Mouse (Mus musculus) limb, embryonic 11.5 days (tissue): ENCODE results near the gene Gm13057. TPM values are rescaled to one million over a fixed set of nuclear protein-coding genes. Genes with fewer than 3 reads are reported as not detected.
"Not testable (repeated sequence)": the region's sequence is repeated elsewhere in the genome, so short reads cannot be mapped to it uniquely, and the experiment has no call there.

Experiments used
- ATAC-seq: fragments of 200-750 bp; cut with Nextera tagmentation; 2 replicates; pipeline ENCODE4 v1.8.0; 2017; ENCODE audit warnings: low read depth; ENCODE audit not compliant: insufficient number of reproducible peaks, low FRiP score, low TSS enrichment
- DNase-seq: peaks from one replicate; pipeline ENCODE4 v3.0.0-alpha.2; 2015; ENCODE audit warnings: low spot score
- H3K27ac ChIP-seq: fragments of 300-500 bp; sonication (generic); replicated peaks from 2 replicates; pipeline ENCODE4 v1.5.1; 2014; ENCODE audit warnings: low read depth, mild to moderate bottlenecking, low read length
- H3K27me3 ChIP-seq: fragments of 300-500 bp; sonication (generic); 2 replicates; pipeline ENCODE4 v1.6.1; 2014; ENCODE audit warnings: mild to moderate bottlenecking, low read length, mixed read lengths; ENCODE audit not compliant: control insufficient read depth, insufficient read depth
- H3K36me3 ChIP-seq: fragments of 300-500 bp; sonication (generic); 2 replicates; pipeline ENCODE4 v1.6.1; 2014; ENCODE audit warnings: mild to moderate bottlenecking, low read length, moderate library complexity, mixed read lengths; ENCODE audit not compliant: control insufficient read depth, insufficient read depth
- H3K4me1 ChIP-seq: fragments of 300-500 bp; sonication (generic); 2 replicates; pipeline ENCODE4 v1.6.1; 2014; ENCODE audit warnings: low read length, mixed read lengths; ENCODE audit not compliant: control insufficient read depth, insufficient read depth
- H3K4me2 ChIP-seq: fragments of 300-500 bp; sonication (generic); 2 replicates; pipeline ENCODE4 v1.6.1; 2014; ENCODE audit warnings: low read depth, mild to moderate bottlenecking, moderate library complexity; ENCODE audit not compliant: severe bottlenecking
- H3K4me3 ChIP-seq: fragments of 300-500 bp; sonication (generic); 2 replicates; pipeline ENCODE4 v1.5.1; 2014; ENCODE audit warnings: low read depth, low read length
- H3K9ac ChIP-seq: fragments of 300-500 bp; sonication (generic); 2 replicates; pipeline ENCODE4 v1.6.1; 2014; ENCODE audit warnings: mild to moderate bottlenecking, low read length
- H3K9me3 ChIP-seq: fragments of 300-500 bp; sonication (generic); 2 replicates; pipeline ENCODE4 v1.6.1; 2016; ENCODE audit warnings: low read length; ENCODE audit not compliant: control insufficient read depth
- WGBS: fragments of 180-500 bp; shearing (Covaris S2); extraction: QIAGEN DNeasy Blood & Tissue Kit; methylation state at CpG from one replicate; pipeline ENCODE4 v1.1.7; 2014; 5-methylcytosine and 5-hydroxymethylcytosine counted together
- polyA plus RNA-seq: library from polyadenylated mRNA; unstranded; fragments of >200 nt; fragmentation: Nextera tagmentation; extraction: Ambion mirVana; gene quantifications from 2 replicates; pipeline ENCODE4 v1.2.1, GENCODE M21; 2014

The Gm13057 gene
- not detected in 2 replicates for polyA plus RNA-seq

GRCm38 (mm10) chr4:143551400-143551799 is at the start of gene Gm13057, which contains the start of gene BC080695:
Gene Gm13057 (plus strand): TSS chr4:143551709.
Gene BC080695 (plus strand): TSS chr4:143551700.
- WGBS: no CpG with 5 or more reads among the region's 3 CpGs
- not testable (repeated sequence) for DNase-seq

GRCm38 (mm10) chr4:143511043-143511442 is 40.5 kb upstream of the Gm13057 start, which contains the start of gene Gm13043:
Gene Gm13043 (plus strand): TSS chr4:143511343.
- Histone ChIP-seq H3K36me3 (no peaks in the 10 kb centered on the region), H3K27ac (no peak within 1 kb of the TSS), H3K4me3 (no peak within 1 kb of the TSS), H3K4me1 (no peaks in the 10 kb centered on the region), H3K27me3 (no peaks in the 10 kb centered on the region), H3K4me2 (no peak within 1 kb of the TSS), H3K9me3 (no peaks in the 10 kb centered on the region), H3K9ac (no peak within 1 kb of the TSS)
- no peak for ATAC-seq
- no peak for DNase-seq
- WGBS: 87% methylated on average over 3 of the region's 3 CpGs

More at GRCm38 (mm10) chr4:143551400-143551799, at the start of gene Gm13057, which contains the start of gene BC080695:
- H3K27me3 ChIP-seq, H3K27ac ChIP-seq, ATAC-seq, H3K4me3 ChIP-seq, H3K36me3 ChIP-seq, H3K9me3 ChIP-seq, H3K4me1 ChIP-seq, H3K9ac ChIP-seq, H3K4me2 ChIP-seq: not testable (repeated sequence)

- H3K4me1 ChIP-seq, H3K9ac ChIP-seq, H3K27me3 ChIP-seq, H3K4me3 ChIP-seq, H3K27ac ChIP-seq, H3K4me2 ChIP-seq, DNase-seq, H3K9me3 ChIP-seq, H3K36me3 ChIP-seq, ATAC-seq: not testable (repeated sequence)
- WGBS: no CpG with 5 or more reads among the region's 3 CpGs
Measured at GRCm38 (mm10) chr4:143535654-143536053, 15.9 kb upstream of the Gm13057 start, which contains the start of gene Gm13040. Gene Gm13040 (plus strand): TSS chr4:143535954.

Other genes starting within 250 kb of the Gm13057 start
- 0.11 and 0.41 TPM in 2 replicates for gene Lrrc38, start 202.0 kb upstream of the Gm13057 start, polyA plus RNA-seq
- not detected in 2 replicates for gene Pramel1, start 157.3 kb upstream of the Gm13057 start, polyA plus RNA-seq
- 16.8 and 19.7 TPM in 2 replicates for gene Pramef8, start 139.3 kb upstream of the Gm13057 start, polyA plus RNA-seq
- gene Oog4, start 101.4 kb upstream of the Gm13057 start, polyA plus RNA-seq: not detected in 2 replicates
- not detected in 2 replicates for gene Gm13043, start 40.4 kb upstream of the Gm13057 start, polyA plus RNA-seq
- not detected in 2 replicates for gene Gm13040, start 15.8 kb upstream of the Gm13057 start, polyA plus RNA-seq
- gene BC080695, start within 50 bp of the Gm13057 start, polyA plus RNA-seq: not detected in 2 replicates
- not detected in 2 replicates for gene Gm13083, start 63.3 kb downstream of the Gm13057 start, polyA plus RNA-seq
- gene Gm13088, start 105.5 kb downstream of the Gm13057 start, polyA plus RNA-seq: not detected in 2 replicates
- gene Gm13089, start 151.0 kb downstream of the Gm13057 start, polyA plus RNA-seq: not detected in 2 replicates
- gene Gm13078, start 167.7 kb downstream of the Gm13057 start, polyA plus RNA-seq: not detected in 2 replicates
- gene Gm13023, start 237.6 kb downstream of the Gm13057 start, polyA plus RNA-seq: not detected in 2 replicates